Mouse (Mus musculus) frontal cortex, postnatal 25 days (tissue): ENCODE data around the gene Ppm1e.

Experiments used
- DNase-seq, 2 experiments: peaks; one replicate each; pipeline ENCODE4 v3.0.0; 2022; ENCODE audit warnings: low spot score in 2 of 2

Ppm1e gene

DNA sequence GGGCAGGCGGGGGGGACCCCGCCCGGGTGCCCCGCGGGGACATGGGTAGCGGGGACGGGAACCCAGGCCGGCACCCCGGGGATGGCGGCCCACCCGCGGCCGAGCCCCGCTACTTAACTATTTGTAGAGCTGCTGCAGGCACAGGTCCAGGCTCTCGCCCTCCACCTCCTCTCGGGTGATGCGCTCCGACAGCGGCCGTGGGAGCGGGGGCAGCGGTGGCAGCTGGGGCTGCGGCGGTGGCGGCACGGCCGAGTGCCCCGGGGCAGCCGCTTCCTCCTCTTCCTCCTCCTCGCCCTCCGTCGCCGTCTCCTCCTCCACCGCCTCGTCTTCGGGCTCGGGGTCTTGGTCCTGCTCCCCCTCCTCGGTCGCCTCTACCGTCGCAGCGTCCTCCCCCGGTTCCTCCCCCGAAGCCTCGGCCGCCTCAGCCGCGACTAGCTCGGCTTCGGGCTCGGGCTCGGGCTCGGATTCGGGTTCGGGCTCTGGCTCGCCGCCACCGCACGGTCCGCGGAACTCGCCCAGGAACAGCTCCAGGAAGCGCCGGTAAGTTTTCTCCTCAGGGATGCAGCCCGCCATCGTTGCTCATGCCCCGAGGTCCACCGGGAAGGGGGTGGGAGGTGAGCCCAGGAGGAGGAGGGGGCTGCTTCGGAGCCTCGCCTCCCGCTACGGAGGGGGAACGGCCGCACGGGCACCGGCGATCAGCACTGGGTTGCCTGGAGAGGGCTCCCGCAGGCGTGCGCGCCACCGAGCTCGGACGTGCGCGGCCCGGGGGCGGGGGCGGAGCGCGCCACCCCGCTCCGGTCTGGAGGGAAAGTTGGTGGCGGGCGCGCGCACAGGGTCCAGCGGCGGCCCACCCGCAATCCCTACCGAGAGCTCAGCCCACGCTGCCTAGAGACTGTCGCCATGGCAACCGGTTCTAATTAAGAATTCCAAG, at the start of gene Ppm1e:
Gene Ppm1e, minus strand, starts transcription at position 693 of the 931 bp plus-strand sequence.
- DNase-seq = peak; percentile 58 to 72

DNA sequence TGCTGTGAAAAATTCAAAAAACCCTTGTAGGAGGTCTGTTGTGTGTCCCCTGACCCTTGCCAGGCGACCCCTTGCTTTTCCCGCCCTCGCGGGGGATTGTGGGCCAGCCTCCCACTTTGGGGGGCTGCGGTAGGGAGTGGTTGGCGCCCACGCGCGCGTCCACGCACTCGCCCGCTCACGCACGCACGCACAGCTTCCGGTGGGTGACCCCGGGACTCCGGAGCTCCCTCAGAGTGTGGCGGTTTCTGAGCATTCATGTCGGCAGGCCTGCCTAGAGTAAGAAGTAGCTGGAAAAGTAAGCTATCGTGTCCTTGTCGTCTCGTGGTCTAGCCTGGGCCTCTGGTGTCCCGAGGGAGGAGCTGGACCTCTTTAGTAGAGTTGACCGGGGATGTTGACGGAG, 46.1 kb upstream of the Ppm1e start, which contains the start of the genes Rad51c and Tex14:
Gene Rad51c, minus strand, starts transcription at position 79 of the 400 bp plus-strand sequence.
Gene Tex14, plus strand, starts transcription at position 190 of the 400 bp plus-strand sequence.
- DNase-seq = peak in 1 of 2 experiments; percentile 19

DNA sequence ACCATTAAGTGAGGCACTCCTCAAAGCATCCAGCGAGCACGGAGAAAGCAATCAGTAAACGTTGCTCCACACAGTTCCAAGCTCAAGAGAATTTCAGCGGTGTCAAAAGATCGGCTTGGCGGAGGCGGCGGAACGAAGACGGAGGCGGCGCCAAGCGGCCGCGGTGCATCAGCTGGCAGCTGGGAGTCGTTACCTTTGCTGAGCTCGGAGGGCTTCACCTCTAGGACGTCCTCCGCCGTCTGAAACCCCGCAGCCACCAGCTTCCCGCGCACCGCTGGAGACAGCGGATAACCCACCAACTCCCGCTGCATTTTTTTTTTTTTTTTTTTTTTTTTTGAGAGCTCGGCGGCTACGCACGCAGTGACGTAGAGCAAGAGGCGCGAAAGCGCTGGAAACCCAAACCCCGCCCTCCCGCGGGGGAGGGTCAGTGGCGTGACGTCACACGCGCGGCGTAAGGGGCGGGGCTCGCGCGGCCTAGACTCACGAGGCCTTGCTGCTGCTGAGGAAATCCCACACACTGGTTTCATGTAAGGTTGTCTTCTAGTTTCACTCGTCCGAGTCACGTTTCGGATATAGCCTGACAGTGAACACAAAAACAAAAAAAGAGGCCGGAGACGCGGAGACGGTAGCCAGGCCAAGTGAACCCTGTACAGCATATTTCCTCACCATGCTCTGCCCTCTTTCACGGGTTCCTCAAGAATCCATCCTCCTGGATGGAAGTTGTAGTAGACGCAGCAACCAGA, 45.5 kb upstream of the Ppm1e start:
- peak; percentile 87 to 91 for DNase-seq

DNA sequence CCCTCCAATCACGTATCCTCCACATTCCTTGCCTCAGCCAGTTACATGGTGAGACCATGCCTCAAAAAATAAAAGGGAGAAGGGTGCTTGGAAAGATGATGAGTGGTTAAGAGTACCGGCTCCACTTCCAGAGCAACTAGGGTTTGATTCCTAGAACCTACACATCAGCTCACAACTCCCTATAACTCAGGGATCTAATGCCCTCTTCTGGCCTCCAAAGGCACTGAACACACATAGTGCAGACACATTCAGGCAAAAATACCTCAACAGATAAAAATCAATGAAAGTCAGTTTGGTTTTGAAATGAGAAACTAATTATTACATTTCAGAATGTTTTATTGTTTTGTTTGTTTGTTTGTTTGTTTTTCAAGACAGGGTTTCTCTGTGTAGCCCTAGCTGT, 39.6 kb upstream of the Ppm1e start:
- no peak for DNase-seq

DNA sequence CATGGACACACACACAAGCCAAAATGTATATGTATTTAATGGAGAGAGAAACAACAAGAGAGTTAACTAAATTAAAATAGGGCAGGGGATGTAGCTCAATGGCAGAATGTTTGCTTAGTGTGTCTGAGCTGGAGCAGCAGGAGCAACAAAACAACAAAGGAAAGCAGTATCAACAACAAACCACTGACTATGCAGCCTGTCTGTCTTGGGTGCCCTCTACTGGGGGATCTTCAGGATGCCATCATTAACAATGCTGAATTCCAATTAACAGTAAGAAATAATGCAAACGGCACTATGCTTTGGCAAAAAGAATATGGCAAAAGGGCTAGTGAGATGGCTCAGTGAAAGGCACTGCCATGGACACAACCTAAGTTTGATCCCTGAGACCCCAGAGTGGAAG, 35.0 kb upstream of the Ppm1e start:
- DNase-seq = peak; percentile 22 to 27

DNA sequence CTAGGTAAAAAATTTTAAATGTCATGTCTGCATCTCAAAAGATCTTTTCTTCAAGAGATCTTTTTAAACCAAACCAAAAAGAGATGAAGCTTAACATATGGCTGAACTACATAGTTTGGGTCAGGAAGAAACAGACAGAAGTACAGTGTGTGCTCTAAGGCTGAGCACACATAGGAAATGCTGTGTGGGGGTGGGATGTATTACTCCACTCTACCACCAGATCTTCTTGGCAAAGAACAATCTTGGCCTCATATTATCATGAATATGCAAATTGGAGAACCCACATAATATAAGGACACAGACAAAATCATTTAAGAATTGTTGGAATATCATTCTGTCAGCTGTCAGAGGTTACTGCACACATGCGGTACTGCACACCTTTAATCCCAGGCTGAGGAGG, 26.9 kb upstream of the Ppm1e start:
- no peak for DNase-seq

DNA sequence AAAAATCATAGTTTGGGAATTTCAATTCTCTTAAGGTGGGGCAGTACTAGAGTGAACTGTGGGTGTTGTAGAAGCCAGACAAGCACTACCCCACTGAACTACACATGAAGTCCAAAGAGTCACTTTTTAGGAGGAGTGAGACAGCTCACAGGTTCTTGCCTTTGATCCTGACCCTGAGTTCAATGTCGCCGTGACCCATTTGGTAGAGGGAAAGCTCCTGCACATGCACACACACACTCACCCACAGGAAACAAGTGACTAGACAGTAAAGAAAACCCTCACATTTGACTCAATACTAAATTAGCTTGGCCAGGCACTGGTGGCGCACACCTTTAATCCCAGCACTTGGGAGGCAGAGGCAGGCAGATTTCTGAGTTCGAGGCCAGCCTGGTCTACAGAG, 25.7 kb upstream of the Ppm1e start:
- DNase-seq = no peak

DNA sequence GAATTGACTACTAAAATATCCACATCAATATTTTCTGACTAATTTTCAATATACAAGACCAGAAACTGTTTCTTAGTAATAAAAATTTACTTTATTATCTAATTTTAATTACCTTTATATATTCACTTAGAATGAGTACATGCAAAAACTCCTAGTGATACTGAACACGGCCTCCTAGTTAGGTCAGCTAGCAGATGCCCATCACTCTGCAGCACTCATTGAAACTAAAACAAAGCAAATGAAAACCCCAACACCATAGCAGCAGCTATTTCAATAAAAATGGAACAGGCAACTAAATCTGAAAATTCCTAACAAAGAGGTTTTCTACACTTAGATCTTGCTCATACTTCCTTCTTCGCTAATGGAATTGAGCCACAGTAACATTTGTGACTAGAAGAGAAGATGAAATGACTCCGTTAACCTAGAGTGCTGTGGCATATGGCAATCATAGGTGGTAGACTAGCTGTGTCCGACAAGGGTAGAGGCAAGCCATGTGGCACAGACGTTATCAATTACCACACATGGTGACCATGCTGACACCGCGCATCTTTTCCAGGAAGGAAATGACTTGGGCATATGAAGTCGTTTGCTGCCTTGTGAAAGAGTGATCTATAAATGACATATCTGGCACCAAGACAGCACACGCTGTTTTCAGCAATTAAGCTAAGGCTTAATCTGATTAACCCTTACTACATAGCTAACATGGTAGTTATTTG, 9.2 kb upstream of the Ppm1e start:
- DNase-seq = no peak

DNA sequence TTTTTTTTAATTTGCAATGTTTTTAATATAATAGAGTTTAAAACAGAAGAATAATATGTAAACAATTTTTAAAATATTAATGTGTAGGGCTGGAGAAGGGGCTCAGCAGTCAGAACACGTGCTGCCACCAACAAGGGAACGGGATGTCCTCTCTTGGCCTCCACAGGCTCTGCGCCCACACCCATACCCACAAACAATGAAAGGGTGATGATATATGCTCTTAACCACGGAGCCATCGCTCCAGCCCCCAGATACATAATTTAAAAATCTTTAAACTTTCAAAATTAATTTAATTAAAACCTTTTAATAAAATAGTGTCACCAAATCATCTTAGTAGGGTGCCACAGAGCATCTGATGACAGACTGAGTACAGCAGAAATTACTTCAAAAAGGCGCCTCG, 8.2 kb upstream of the Ppm1e start:
- DNase-seq = no peak

DNA sequence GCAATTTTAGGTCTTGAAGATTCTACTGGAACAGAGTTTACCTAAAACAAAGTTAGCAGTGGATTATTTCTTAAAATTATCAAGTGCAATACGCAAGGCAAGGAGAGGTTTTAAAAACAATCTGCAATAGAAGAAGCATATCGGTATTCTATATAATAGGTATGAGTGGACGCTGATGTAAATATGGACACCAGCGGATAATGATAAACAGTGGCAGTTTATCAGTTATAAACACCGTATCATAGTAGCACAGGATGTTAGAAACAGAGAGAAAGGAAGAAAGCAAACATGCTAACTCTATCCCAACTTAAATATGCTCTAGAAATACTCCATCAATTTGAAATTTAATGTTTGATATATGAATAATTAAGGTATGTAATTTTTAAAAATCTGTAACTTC, 6.3 kb upstream of the Ppm1e start:
- no peak for DNase-seq

DNA sequence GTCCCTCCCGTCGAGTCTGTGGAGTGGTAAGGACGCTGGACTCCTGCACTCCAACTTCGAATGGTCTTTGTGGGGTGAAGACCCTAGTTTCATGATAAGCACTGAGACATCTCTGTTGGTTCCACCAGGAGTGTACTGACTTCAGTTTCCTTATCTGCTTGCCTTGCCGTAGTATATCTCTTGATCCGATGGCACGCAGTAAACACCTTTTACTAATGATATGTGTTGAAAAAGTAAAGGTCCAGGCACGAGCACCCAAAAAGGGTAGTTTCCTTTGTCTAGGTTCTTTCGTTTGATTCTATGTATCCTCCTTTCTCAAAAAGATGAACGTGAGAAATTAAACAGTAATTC, 414 bp upstream of the Ppm1e start:
- no peak for DNase-seq

DNA sequence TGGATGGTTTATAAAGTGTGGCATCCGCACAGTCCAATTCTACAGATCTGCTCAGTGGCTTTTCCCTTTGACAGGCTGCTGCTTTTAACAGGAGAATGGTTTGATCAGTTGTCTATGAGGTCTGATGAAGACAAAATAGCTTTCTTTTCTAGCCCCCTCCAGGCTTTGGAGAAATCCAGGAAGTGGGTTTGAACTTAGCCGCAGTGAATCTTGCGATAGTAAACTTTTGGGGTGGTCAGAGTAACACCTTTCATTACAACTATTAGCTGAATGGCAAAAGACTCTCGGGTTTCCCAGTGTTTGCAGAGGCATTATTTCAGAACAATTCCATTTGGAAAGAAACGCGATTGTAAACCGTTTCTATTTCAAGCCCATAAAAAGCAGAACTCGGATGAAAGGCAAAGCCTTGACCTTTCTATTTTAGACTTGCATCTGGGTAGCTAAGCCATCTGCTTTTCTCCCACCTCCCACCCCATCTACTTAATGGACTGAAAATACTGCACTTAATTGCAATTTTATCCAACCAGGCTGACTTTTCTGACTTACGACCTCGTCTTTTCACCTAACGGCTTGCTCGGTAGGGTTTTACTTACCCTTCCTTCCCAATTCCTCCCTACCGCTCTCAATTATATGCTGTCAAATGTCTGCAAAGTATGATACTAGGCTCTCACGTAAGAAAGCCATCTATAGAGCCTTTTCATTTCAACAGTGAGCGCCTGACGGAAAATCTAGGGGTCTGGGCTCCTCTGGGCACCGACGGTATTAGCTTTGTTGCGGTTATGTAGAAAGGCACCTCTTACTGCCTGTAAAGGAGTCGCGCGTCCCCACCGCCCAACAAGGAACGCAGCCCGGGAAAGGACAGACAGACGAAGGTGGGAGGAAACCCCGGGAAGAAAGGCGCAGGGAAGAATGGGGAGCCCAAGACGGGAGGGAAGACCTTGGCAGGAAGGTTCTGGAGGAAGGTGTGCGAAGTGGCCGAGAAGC, 1.2 kb downstream of the Ppm1e start:
- DNase-seq = peak in 1 of 2 experiments; percentile 14

DNA sequence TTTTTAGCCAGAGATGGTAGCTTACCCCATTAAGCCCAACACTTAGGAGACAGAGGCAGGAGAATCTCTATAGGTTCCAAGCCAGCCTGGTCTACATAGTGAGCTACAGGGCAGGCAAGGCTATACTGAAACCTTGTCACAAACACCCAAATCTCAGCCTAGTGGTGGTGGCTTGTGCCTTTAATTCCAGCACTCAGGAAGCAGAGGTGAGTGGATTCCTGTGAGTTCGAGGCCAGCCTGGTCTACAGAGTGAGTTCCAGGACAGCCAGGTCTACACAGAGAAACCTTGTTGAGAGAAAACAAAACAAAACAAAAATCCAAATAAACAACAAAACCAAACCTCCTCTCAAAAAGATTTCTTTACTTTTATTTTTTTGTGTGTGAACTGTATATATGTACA, 4.0 kb downstream of the Ppm1e start:
- no peak for DNase-seq

DNA sequence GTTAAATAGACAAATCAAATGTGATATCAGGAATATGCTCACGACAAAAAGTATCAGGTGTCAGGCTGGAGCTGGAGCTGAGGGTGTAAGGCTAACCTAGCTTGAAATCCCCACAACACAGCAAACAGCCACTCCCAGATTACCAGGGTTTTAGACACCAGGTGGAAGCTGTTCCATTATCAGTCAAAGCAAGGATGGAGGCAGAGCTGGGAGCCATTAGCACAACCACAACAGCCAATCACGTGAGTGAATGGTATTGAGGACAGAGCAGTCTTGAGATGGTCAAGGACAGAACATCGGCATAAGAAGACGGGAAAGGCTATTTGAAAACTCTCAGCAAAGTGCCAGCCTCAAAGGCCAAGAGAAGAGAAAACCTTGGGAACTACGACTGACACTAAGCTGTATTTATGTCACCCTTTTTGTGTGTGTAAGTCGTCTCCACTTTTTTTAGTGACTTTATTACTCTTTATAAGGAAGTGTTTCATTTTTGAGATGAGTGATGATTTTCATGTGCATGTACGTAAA, 5.1 kb downstream of the Ppm1e start:
- no peak for DNase-seq

DNA sequence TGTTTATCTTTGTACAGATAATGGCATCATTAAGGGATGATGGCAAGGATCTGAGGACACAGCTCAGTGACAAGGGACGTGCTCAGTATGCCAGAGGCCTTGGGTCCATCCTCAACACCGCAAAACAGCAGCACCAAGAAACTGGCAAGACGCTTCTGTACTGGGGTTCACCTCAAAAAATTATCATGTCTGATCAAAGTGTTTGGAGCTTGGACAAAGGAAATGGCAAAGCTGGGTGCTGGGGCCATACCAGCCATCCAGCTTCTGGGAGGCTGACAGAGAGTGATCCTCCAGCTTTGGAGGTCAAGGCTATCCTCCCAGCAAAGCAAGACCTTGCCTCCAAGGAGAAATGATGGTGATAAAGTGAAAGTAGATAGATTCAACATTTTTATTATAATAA, 32.4 kb downstream of the Ppm1e start:
- DNase-seq = no peak

DNA sequence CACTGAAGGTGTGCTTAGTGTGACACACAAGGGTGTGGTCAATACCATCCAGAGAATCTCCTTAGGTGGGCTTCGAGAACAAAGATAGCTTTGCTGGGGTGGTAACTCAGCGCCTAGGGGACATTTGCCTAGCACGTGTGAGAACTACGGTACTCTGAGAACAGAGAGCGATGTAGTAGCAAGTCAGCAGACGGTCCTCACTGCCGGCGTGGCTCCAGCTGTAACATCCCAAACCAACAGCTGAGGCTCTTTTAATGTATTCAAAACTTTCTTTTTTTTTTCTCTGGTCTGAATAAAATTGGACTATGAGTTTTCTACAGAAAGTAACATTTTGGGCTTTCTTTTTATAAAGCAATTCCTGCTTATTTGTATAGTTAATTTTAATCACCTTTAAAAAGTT, 36.3 kb downstream of the Ppm1e start:
- no peak for DNase-seq

DNA sequence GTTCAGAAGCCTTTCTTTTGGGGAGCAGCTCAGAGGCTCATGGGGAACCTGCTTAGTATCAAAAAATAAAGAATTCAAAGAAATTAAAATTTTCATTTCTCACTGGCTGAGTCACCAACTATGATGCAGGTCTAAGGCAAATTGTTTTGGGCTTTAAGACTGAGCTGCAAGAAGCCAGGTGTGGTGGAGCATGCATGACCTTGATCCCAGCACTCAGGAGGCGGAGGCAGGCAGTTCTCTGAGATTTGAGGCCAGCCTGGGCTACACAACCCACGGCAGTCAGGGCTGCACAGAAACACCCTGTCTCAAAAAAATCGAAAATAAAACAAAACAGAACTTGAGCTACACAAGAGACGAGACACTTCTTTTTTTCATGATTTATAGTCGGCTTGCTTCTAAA, 38.8 kb downstream of the Ppm1e start:
- no peak for DNase-seq

DNA sequence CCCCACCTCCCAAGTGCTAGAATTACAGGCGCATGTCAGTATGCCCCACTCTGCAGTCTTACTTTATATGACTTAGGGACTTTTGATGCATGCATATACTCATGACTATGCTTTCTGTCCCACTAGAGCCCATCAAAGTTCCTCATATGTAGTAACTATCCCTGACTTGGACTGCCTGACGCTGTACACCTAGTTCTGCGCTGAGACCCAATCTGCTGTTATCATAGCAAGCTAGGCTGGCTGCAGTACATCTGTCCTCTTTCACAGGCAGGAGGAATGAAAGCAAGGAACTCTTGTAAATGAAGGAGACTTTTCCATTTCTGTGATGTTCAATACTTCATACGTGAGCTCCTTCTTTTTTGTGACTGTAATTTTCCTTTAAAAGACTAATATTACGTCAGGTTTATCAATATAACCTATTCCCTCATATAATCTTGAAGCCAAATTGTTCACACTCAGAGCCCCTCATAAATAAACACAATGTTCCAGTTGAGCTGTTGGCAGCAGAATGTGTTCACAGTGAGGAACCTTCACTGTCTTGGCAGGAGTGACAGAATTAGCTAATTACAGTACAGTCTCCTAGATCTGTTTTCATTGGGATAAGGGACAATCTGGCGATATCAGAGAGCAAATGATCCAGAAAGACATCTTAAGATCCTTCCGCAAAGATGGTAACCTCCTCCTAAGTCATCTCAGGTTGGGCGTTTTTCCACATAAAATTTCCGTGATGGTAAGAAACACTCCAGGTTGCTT, 39.7 kb downstream of the Ppm1e start:
- no peak for DNase-seq

DNA sequence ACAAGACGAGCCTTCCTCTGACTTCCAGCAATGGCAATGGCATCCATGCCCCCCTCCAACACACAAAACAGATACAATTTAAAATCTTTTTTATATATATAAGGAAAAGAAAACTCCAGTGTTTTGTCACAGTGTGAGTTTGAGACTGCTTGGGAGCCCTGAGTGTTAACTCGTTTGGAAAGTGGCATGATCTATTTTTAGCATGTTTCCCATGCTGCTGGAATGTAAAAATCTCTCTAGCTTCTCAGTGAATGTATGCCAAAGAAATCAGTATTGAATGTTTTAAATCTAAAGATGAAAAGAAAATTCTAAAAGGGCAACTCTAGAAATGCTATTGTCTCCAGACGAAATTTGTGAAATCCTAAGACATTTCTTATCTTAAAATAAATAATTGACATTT, 45.3 kb downstream of the Ppm1e start:
- no peak for DNase-seq

DNA sequence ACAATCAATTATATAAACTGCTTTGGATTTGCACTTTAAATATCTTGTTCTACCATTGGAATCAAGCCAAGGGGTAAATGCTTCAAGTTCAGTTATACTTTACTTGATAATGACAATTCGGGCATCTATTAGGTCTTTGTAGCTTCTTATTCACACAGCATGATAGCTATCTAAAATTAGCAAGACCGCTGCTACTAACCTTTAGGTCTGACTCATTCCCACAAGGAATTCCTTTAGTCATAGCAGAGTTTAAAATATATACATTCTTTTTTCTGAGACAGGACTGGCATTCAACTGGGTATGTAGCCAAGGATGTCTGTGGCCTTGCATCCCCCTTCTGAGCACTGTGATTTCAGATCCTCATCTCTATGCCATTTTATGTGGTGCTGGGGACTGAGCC, 48.5 kb downstream of the Ppm1e start:
- DNase-seq = no peak
